Mouse (Mus musculus) stomach, embryonic 15.5 days (tissue): Measurements from ENCODE around the gene Mapk3. TPM values are rescaled to one million over a fixed set of nuclear protein-coding genes. Genes with fewer than 3 reads are reported as not detected.

ENCODE experiments used
- ATAC-seq: fragments of 200-750 bp; cut with Nextera tagmentation; 2 replicates; pipeline ENCODE4 v1.8.0; 2017; ENCODE audit warnings: low read depth, moderate number of reproducible peaks, moderate TSS enrichment; ENCODE audit not compliant: insufficient read depth, low FRiP score
- H3K27ac ChIP-seq: fragments of 300-500 bp; sonication (generic); 2 replicates; pipeline ENCODE4 v1.5.1; 2015; ENCODE audit warnings: mild to moderate bottlenecking, inconsistent platforms
- H3K27me3 ChIP-seq: fragments of 300-500 bp; sonication (generic); replicated peaks from 2 replicates; pipeline ENCODE4 v1.6.1; 2015; ENCODE audit warnings: inconsistent platforms
- H3K36me3 ChIP-seq: fragments of 300-500 bp; sonication (generic); 2 replicates; pipeline ENCODE4 v1.6.1; 2015; ENCODE audit warnings: inconsistent platforms
- H3K4me1 ChIP-seq: fragments of 300-500 bp; sonication (generic); 2 replicates; pipeline ENCODE4 v1.6.1; 2015; ENCODE audit warnings: inconsistent platforms
- H3K4me2 ChIP-seq: fragments of 300-500 bp; sonication (generic); 2 replicates; pipeline ENCODE4 v1.6.1; 2015; ENCODE audit warnings: mild to moderate bottlenecking, inconsistent platforms
- H3K4me3 ChIP-seq: fragments of 300-500 bp; sonication (generic); replicated peaks from 2 replicates; pipeline ENCODE4 v1.5.1; 2015; ENCODE audit warnings: inconsistent platforms
- H3K9ac ChIP-seq: fragments of 300-500 bp; sonication (generic); 2 replicates; pipeline ENCODE4 v1.6.1; 2015; ENCODE audit warnings: inconsistent platforms
- H3K9me3 ChIP-seq: fragments of 300-500 bp; sonication (generic); 2 replicates; pipeline ENCODE4 v1.6.1; 2016; ENCODE audit warnings: inconsistent platforms
- WGBS: fragments of 180-500 bp; shearing (Covaris S2); methylation state at CpG from one replicate; pipeline ENCODE4 v1.1.7; 2015; 5-methylcytosine and 5-hydroxymethylcytosine counted together
- polyA plus RNA-seq: library from polyadenylated mRNA; unstranded; fragments of >200 nt; fragmentation: Nextera tagmentation; extraction: Ambion mirVana; gene quantifications from 2 replicates; pipeline ENCODE4 v1.2.1, GENCODE M21; 2015

Mapk3 gene
- polyA plus RNA-seq, 1 experiment from 2014 or later = 99.9 TPM

GRCm38 (mm10) chr7:126809723-126810369 lies 50.4 kb downstream of the Mapk3 start:
- ATAC-seq = no peak
- 54% methylated on average over 5 of the region's 5 CpGs for WGBS
- no peaks in the 10 kb centered on the region for H3K36me3 ChIP-seq
- H3K4me2 ChIP-seq = peak overlapping the region; percentile 89
- H3K27me3 ChIP-seq = no peaks in the 10 kb centered on the region
- no peak overlapping the region for H3K4me3 ChIP-seq
- H3K9ac ChIP-seq = no peak overlapping the region
- peaks cover 14% of the 10 kb centered on the region for H3K4me1 ChIP-seq
- H3K27ac ChIP-seq = no peak overlapping the region; the same call in 1 of the 2 replicates
- H3K9me3 ChIP-seq = no peaks in the 10 kb centered on the region

Other genes starting within 250 kb of the Mapk3 start
- 188 and 196 TPM in 2 replicates for gene Eif3c, start 193.2 kb upstream of the Mapk3 start, polyA plus RNA-seq
- gene Apobr, start 174.7 kb upstream of the Mapk3 start, polyA plus RNA-seq = 1.2 and 1.3 TPM in 2 replicates
- gene Cln3, start 173.8 kb upstream of the Mapk3 start, polyA plus RNA-seq = 30.4 and 33.1 TPM in 2 replicates
- gene Il27, start 164.7 kb upstream of the Mapk3 start, polyA plus RNA-seq = 0.13 and 0.26 TPM in 2 replicates
- 156 and 197 TPM in 2 replicates for gene Nupr1, start 128.7 kb upstream of the Mapk3 start, polyA plus RNA-seq
- gene Sgf29, start 110.3 kb upstream of the Mapk3 start, polyA plus RNA-seq = 43.5 and 53.8 TPM in 2 replicates
- 7.1 and 9.7 TPM in 2 replicates for gene Sult1a1, start 83.2 kb upstream of the Mapk3 start, polyA plus RNA-seq
- 105 and 114 TPM in 2 replicates for gene Bola2, start 64.2 kb upstream of the Mapk3 start, polyA plus RNA-seq
- gene Slx1b, start 63.8 kb upstream of the Mapk3 start, polyA plus RNA-seq = 7.9 and 9.6 TPM in 2 replicates
- gene Coro1a, start 51.8 kb upstream of the Mapk3 start, polyA plus RNA-seq = 50.1 and 51.9 TPM in 2 replicates
- 3.1 and 3.3 TPM in 2 replicates for gene Gdpd3, start 6.7 kb downstream of the Mapk3 start, polyA plus RNA-seq
- gene Ypel3, start 17.4 kb downstream of the Mapk3 start, polyA plus RNA-seq = 81.9 and 93.0 TPM in 2 replicates
- 0.46 and 0.66 TPM in 2 replicates for gene Tbx6, start 21.9 kb downstream of the Mapk3 start, polyA plus RNA-seq
- 237 and 240 TPM in 2 replicates for gene Ppp4c, start 32.9 kb downstream of the Mapk3 start, polyA plus RNA-seq
- 0.73 and 0.74 TPM in 2 replicates for gene Fam57b, start 38.1 kb downstream of the Mapk3 start, polyA plus RNA-seq
- not detected in 2 replicates for gene 4930451I11Rik, start 72.0 kb downstream of the Mapk3 start, polyA plus RNA-seq
- gene Doc2a, start 87.8 kb downstream of the Mapk3 start, polyA plus RNA-seq = 0.62 and 0.74 TPM in 2 replicates
- gene Hirip3, start 102.4 kb downstream of the Mapk3 start, polyA plus RNA-seq = 28.5 and 28.8 TPM in 2 replicates
- 60.1 and 68.3 TPM in 2 replicates for gene Ino80e, start 102.8 kb downstream of the Mapk3 start, polyA plus RNA-seq
- gene Taok2, start 125.1 kb downstream of the Mapk3 start, polyA plus RNA-seq = 38.3 and 40.1 TPM in 2 replicates
- gene Tmem219, start 163.3 kb downstream of the Mapk3 start, polyA plus RNA-seq = 32.0 and 33.4 TPM in 2 replicates
- 15.0 and 15.1 TPM in 2 replicates for gene Kctd13, start 169.3 kb downstream of the Mapk3 start, polyA plus RNA-seq
- gene Asphd1, start 190.0 kb downstream of the Mapk3 start, polyA plus RNA-seq = 0.37 and 0.44 TPM in 2 replicates
- 1.5 and 2.3 TPM in 2 replicates for gene Sez6l2, start 191.0 kb downstream of the Mapk3 start, polyA plus RNA-seq
- 113 and 119 TPM in 2 replicates for gene Cdipt, start 216.3 kb downstream of the Mapk3 start, polyA plus RNA-seq
- 2.1 and 2.4 TPM in 2 replicates for gene Cdiptos, start 216.5 kb downstream of the Mapk3 start, polyA plus RNA-seq